Mouse (Mus musculus) kidney, embryonic 14.5 days (tissue): ENCODE measurements around the gene Cpne9. TPM values are rescaled to one million over a fixed set of nuclear protein-coding genes. Genes with fewer than 3 reads are reported as not detected.
A peak's percentile ranks its signal among the peaks of the same experiment; 100 is the strongest.

ENCODE experiments used
- ATAC-seq: fragments of 200-750 bp; cut with Nextera tagmentation; 2 replicates; pipeline ENCODE4 v1.8.0; 2017; ENCODE audit warnings: moderate number of reproducible peaks, mild to moderate bottlenecking, moderate TSS enrichment, moderate library complexity; ENCODE audit not compliant: low FRiP score, low TSS enrichment
- H3K27ac ChIP-seq: fragments of 300-500 bp; sonication (generic); 2 replicates; pipeline ENCODE4 v1.5.1; 2014; ENCODE audit warnings: low read depth, mild to moderate bottlenecking, low read length, moderate library complexity, mixed read lengths
- H3K27me3 ChIP-seq: fragments of 300-500 bp; sonication (generic); 2 replicates; pipeline ENCODE4 v1.6.1; 2014; ENCODE audit warnings: mild to moderate bottlenecking, low read length; ENCODE audit not compliant: control insufficient read depth, insufficient read depth
- H3K36me3 ChIP-seq: fragments of 300-500 bp; sonication (generic); 2 replicates; pipeline ENCODE4 v1.6.1; 2014; ENCODE audit warnings: low read length, mixed read lengths; ENCODE audit not compliant: control insufficient read depth, insufficient read depth
- H3K4me1 ChIP-seq: fragments of 300-500 bp; sonication (generic); 2 replicates; pipeline ENCODE4 v1.6.1; 2014; ENCODE audit warnings: low read length, mixed read lengths; ENCODE audit not compliant: control insufficient read depth, insufficient read depth
- H3K4me2 ChIP-seq: fragments of 300-500 bp; sonication (generic); replicated peaks from 2 replicates; pipeline ENCODE4 v1.6.1; 2014; ENCODE audit warnings: low read depth, mild to moderate bottlenecking, low read length
- H3K4me3 ChIP-seq: fragments of 300-500 bp; sonication (generic); 2 replicates; pipeline ENCODE4 v1.5.1; 2014; ENCODE audit warnings: mild to moderate bottlenecking, low read length
- H3K9ac ChIP-seq: fragments of 300-500 bp; sonication (generic); 2 replicates; pipeline ENCODE4 v1.6.1; 2014; ENCODE audit warnings: low read depth, mild to moderate bottlenecking, low read length, moderate library complexity
- H3K9me3 ChIP-seq: fragments of 300-500 bp; sonication (generic); 2 replicates; pipeline ENCODE4 v1.6.1; 2016; ENCODE audit warnings: low read length; ENCODE audit not compliant: control insufficient read depth
- WGBS: fragments of 180-500 bp; shearing (Covaris S2); extraction: QIAGEN DNeasy Blood & Tissue Kit; methylation state at CpG from one replicate; pipeline ENCODE4 v1.1.7; 2014; 5-methylcytosine and 5-hydroxymethylcytosine counted together
- polyA plus RNA-seq: library from polyadenylated mRNA; unstranded; fragments of >200 nt; fragmentation: Nextera tagmentation; extraction: Ambion mirVana; gene quantifications from 2 replicates; pipeline ENCODE4 v1.2.1, GENCODE M21; 2014

Cpne9 gene
- polyA plus RNA-seq, 1 experiment from 2014 or later: 0.23 TPM

- H3K9me3 ChIP-seq: no peaks in the 10 kb centered on the region
- H3K27ac ChIP-seq: no peak overlapping the region
- H3K36me3 ChIP-seq: no peaks in the 10 kb centered on the region
- no peak overlapping the region for H3K4me2 ChIP-seq
- no peaks in the 10 kb centered on the region for H3K27me3 ChIP-seq
- H3K4me3 ChIP-seq: no peak overlapping the region
- no peak overlapping the region for H3K9ac ChIP-seq
- ATAC-seq: no peak
- WGBS: 78% methylated on average over 5 of the region's 5 CpGs
- 0 out of 2 replicates have a peak, but pooled peaks cover 5% of the 10 kb centered on the region for H3K4me1 ChIP-seq
Observed at GRCm38 (mm10) chr6:113301350-113301749, 19.2 kb downstream of the Cpne9 start.

- Histone ChIP-seq H3K4me2 (no peak overlapping the region), H3K36me3 (no peaks in the 10 kb centered on the region), H3K9me3 (no peaks in the 10 kb centered on the region), H3K27me3 (no peaks in the 10 kb centered on the region), H3K4me3 (no peak overlapping the region), H3K4me1 (0 out of 2 replicates have a peak, but pooled peaks cover 5% of the 10 kb centered on the region), H3K9ac (no peak overlapping the region), H3K27ac (no peak overlapping the region)
- no peak for ATAC-seq
- WGBS: 22% methylated on average over 3 of the region's 3 CpGs
Observed at GRCm38 (mm10) chr6:113302258-113302657, 20.2 kb downstream of the Cpne9 start.

GRCm38 (mm10) chr6:113306322-113306985, 24.3 kb downstream of the Cpne9 start:
- Histone ChIP-seq H3K9ac (peak overlapping the region; percentile 96), H3K9me3 (no peaks in the 10 kb centered on the region), H3K36me3 (peaks cover 16% of the 10 kb centered on the region), H3K4me2 (peak overlapping the region; percentile 95), H3K4me3 (peak overlapping the region; percentile 75), H3K27me3 (no peaks in the 10 kb centered on the region), H3K4me1 (peaks cover 12% of the 10 kb centered on the region; the same call in 1 of the 2 replicates), H3K27ac (peak overlapping the region; percentile 98)
- ATAC-seq: peak; percentile 98
- WGBS: 0% methylated on average over 49 of the region's 50 CpGs

- peak within 1 kb of the TSS; percentile 95 for H3K4me2 ChIP-seq
Observed at GRCm38 (mm10) chr6:113306986-113307349, 24.9 kb downstream of the Cpne9 start, which contains the start of gene Brpf1. Brpf1 (plus strand) TSS chr6:113307137.

GRCm38 (mm10) chr6:113307481-113308121, 25.5 kb downstream of the Cpne9 start:
- WGBS: under 1% methylated on average over 32 of the region's 34 CpGs
- peaks cover 12% of the 10 kb centered on the region; the same call in 1 of the 2 replicates for H3K4me1 ChIP-seq
- H3K36me3 ChIP-seq: peaks cover 23% of the 10 kb centered on the region
- ATAC-seq: 0 out of 2 replicates have a peak, but pooled peaks have one; percentile 2
- peak overlapping the region; percentile 98 for H3K27ac ChIP-seq
- no peaks in the 10 kb centered on the region for H3K27me3 ChIP-seq
- peak overlapping the region; percentile 75 for H3K4me3 ChIP-seq
- peak overlapping the region; percentile 96 for H3K9ac ChIP-seq
- no peaks in the 10 kb centered on the region for H3K9me3 ChIP-seq
- peak overlapping the region; percentile 95 for H3K4me2 ChIP-seq

More at GRCm38 (mm10) chr6:113306986-113307349, 24.9 kb downstream of the Cpne9 start, which contains the start of gene Brpf1:
- peak within 1 kb of the TSS; percentile 75 for H3K4me3 ChIP-seq
- peaks cover 12% of the 10 kb centered on the region; the same call in 1 of the 2 replicates for H3K4me1 ChIP-seq
- WGBS: under 1% methylated on average over 32 of the region's 32 CpGs
- H3K27me3 ChIP-seq: no peaks in the 10 kb centered on the region
- peak within 1 kb of the TSS; percentile 96 for H3K9ac ChIP-seq
- peak; percentile 49 for ATAC-seq
- no peaks in the 10 kb centered on the region for H3K9me3 ChIP-seq
- H3K27ac ChIP-seq: peak within 1 kb of the TSS; percentile 98
- peaks cover 16% of the 10 kb centered on the region for H3K36me3 ChIP-seq

GRCm38 (mm10) chr6:113308141-113308540, 26.0 kb downstream of the Cpne9 start:
- Histone ChIP-seq H3K27ac (peak overlapping the region; percentile 98), H3K4me3 (peak overlapping the region; percentile 75), H3K4me1 (peaks cover 12% of the 10 kb centered on the region; the same call in 1 of the 2 replicates), H3K36me3 (peaks cover 24% of the 10 kb centered on the region), H3K9me3 (no peaks in the 10 kb centered on the region), H3K27me3 (no peaks in the 10 kb centered on the region), H3K4me2 (peak overlapping the region; percentile 95), H3K9ac (peak overlapping the region; percentile 96)
- ATAC-seq: no peak
- WGBS: 22% methylated on average over 5 of the region's 5 CpGs

- Histone ChIP-seq H3K36me3 (peaks cover 87% of the 10 kb centered on the region), H3K4me1 (no peaks in the 10 kb centered on the region), H3K4me2 (no peak overlapping the region), H3K4me3 (no peak overlapping the region), H3K27me3 (no peaks in the 10 kb centered on the region), H3K9me3 (no peaks in the 10 kb centered on the region), H3K9ac (no peak overlapping the region), H3K27ac (no peak overlapping the region)
- 93% methylated on average over 3 of the region's 3 CpGs for WGBS
- no peak for ATAC-seq
Observed at GRCm38 (mm10) chr6:113315972-113316371, 33.9 kb downstream of the Cpne9 start.

- Histone ChIP-seq H3K27me3 (no peaks in the 10 kb centered on the region), H3K36me3 (peaks cover 57% of the 10 kb centered on the region), H3K27ac (peak within 1 kb of the TSS; percentile 92), H3K4me1 (no peaks in the 10 kb centered on the region), H3K9me3 (no peaks in the 10 kb centered on the region), H3K4me2 (peak within 1 kb of the TSS; percentile 71), H3K4me3 (peak within 1 kb of the TSS; percentile 65), H3K9ac (peak within 1 kb of the TSS; percentile 70)
- under 1% methylated on average over 52 of the region's 52 CpGs for WGBS
- peak; percentile 98 for ATAC-seq
Observed at GRCm38 (mm10) chr6:113326533-113327315, 44.6 kb downstream of the Cpne9 start, which contains the start of gene Ogg1. Ogg1 (plus strand) TSS chr6:113326972.
